Mouse (Mus musculus) liver, postnatal 0 days (tissue): ENCODE results near the gene Pla2g4f.

Experiments
- CTCF ChIP-seq: sonication (generic); IDR thresholded peaks from 2 replicates; pipeline ENCODE4 v1.5.1; 2016; ENCODE audit warnings: antibody characterized with exemption, low read depth
- EP300 ChIP-seq: IDR thresholded peaks from 2 replicates; pipeline ENCODE4 v1.6.1; 2016; ENCODE audit warnings: antibody characterized with exemption, low read depth, mild to moderate bottlenecking

GRCm38 (mm10) chr2:120351321-120351720 is 37.4 kb upstream of the Pla2g4f start:
- TF ChIP-seq CTCF (no peak), EP300 (no peak)
